Mouse (Mus musculus) embryonic facial prominence, embryonic 15.5 days (tissue): ENCODE measurements around the gene Nlk. TPM values are rescaled to one million over a fixed set of nuclear protein-coding genes. Genes with fewer than 3 reads are reported as not detected.

Source experiments
- ATAC-seq: fragments of 200-750 bp; cut with Nextera tagmentation; 2 replicates; pipeline ENCODE4 v1.8.0; 2017; ENCODE audit warnings: low read depth, moderate TSS enrichment; ENCODE audit not compliant: insufficient number of reproducible peaks, low FRiP score, low TSS enrichment
- H3K27ac ChIP-seq: fragments of 300-500 bp; sonication (generic); replicated peaks from 2 replicates; pipeline ENCODE4 v1.5.1; 2015; ENCODE audit warnings: mild to moderate bottlenecking, inconsistent platforms
- H3K27me3 ChIP-seq: fragments of 300-500 bp; sonication (generic); 2 replicates; pipeline ENCODE4 v1.6.1; 2015; ENCODE audit warnings: inconsistent platforms
- H3K36me3 ChIP-seq: fragments of 300-500 bp; sonication (generic); 2 replicates; pipeline ENCODE4 v1.6.1; 2015; ENCODE audit warnings: mild to moderate bottlenecking, inconsistent platforms
- H3K4me1 ChIP-seq: fragments of 300-500 bp; sonication (generic); 2 replicates; pipeline ENCODE4 v1.6.1; 2015; ENCODE audit warnings: inconsistent platforms
- H3K4me2 ChIP-seq: fragments of 300-500 bp; sonication (generic); replicated peaks from 2 replicates; pipeline ENCODE4 v1.6.1; 2015; ENCODE audit warnings: mild to moderate bottlenecking, inconsistent platforms
- H3K4me3 ChIP-seq: fragments of 300-500 bp; sonication (generic); replicated peaks from 2 replicates; pipeline ENCODE4 v1.5.1; 2015; ENCODE audit warnings: mild to moderate bottlenecking, inconsistent platforms
- H3K9ac ChIP-seq: fragments of 300-500 bp; sonication (generic); 2 replicates; pipeline ENCODE4 v1.6.1; 2015; ENCODE audit warnings: inconsistent platforms
- H3K9me3 ChIP-seq: fragments of 300-500 bp; sonication (generic); replicated peaks from 2 replicates; pipeline ENCODE4 v1.6.1; 2016; ENCODE audit warnings: inconsistent platforms
- WGBS: fragments of 180-500 bp; shearing (Covaris S2); methylation state at CpG from one replicate; pipeline ENCODE4 v1.1.7; 2015; 5-methylcytosine and 5-hydroxymethylcytosine counted together
- polyA plus RNA-seq: library from polyadenylated mRNA; unstranded; fragments of >200 nt; fragmentation: Nextera tagmentation; extraction: Ambion mirVana; gene quantifications from 2 replicates; pipeline ENCODE4 v1.2.1, GENCODE M21; 2015

Gene Nlk
- polyA plus RNA-seq, 1 experiment from 2014 or later = 12.3 TPM

DNA sequence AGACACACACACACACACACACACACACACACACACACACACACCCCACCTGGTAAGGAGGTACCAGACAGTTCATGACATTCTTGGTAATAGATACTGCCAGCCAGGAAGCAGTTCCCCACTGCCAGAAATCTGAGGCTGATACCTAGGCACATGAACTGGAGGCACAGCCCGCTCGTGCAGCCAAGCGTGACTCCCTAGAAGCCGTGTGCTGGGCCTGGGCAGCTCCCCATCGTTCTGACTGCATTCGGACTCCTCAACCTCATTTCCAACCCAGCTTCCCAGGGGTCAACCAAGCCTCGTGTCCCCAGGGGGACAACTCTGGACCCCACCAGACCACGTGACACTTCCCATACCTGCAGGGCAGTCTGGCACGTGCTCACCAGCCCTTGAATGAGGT lies 168.5 kb downstream of the Nlk start:
- no peak for ATAC-seq
- WGBS = 80% methylated on average over 9 of the region's 9 CpGs
- Histone ChIP-seq H3K27me3 (no peaks in the 10 kb centered on the region), H3K4me2 (no peak overlapping the region), H3K36me3 (peaks cover 66% of the 10 kb centered on the region), H3K4me3 (no peak overlapping the region), H3K9ac (no peak overlapping the region), H3K4me1 (no peaks in the 10 kb centered on the region), H3K27ac (no peak overlapping the region), H3K9me3 (no peaks in the 10 kb centered on the region)

DNA sequence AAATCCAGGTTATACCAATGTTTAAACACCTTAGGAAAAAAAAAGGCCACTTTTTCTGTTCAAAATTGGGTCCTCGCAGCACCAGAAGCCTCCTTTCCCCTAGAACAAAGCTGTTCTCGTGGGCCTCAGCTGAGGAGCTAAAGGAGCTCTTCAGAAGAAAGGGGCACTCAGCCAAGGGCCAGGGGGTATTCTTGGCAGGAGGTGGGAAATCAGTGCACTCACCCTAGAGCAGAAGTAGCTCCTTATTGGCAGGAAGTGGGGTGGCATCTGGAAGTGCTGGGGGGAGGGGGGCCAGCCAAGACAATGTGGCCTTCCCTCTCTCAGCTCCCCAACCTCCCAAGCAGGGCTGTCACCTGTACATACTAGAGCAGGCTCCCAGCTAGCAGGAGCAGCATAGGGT lies 172.3 kb downstream of the Nlk start:
- no peak for ATAC-seq
- no peak overlapping the region for H3K27ac ChIP-seq

DNA sequence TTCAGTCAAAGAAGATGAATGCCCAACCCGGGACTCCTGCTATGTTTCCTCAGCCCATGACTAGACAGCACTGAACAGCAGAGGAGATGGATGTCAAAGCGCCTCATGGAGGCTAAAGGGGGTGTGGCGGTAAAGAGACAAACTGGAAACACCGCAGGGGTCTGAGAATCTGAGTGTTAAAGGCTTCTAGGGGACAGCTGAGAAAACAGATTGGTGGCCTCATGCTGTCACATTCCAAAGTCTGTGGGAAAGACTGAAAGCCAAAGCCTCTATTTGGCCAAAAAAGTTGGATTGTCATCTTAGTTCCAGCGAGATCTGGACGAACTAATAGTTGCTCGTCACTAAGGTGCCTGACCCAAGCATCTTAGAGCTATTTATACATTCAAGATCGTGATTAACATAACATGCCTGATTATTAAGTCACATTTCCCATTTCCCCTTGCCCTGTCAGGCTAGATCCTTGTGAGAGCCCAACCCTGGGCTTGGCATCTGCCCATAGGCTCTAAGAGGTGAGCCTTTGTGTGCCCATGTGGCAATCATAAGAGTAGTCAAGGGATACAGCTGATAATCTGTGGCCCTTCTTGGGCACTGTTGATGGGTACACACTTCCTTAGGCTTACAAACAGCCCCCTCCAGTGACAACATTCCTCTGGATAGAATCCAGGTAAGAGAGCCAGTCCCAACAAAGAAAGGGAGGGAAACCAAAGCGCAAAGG lies 173.8 kb downstream of the Nlk start:
- Histone ChIP-seq H3K27ac (0 out of 2 replicates have a peak overlapping the region, but pooled peaks have one; percentile 17), H3K9me3 (no peaks in the 10 kb centered on the region), H3K4me2 (no peak overlapping the region), H3K27me3 (no peaks in the 10 kb centered on the region), H3K36me3 (peaks cover 99% of the 10 kb centered on the region), H3K9ac (no peak overlapping the region), H3K4me1 (no peaks in the 10 kb centered on the region), H3K4me3 (no peak overlapping the region)
- 85% methylated on average over 9 of the region's 9 CpGs for WGBS
- no peak for ATAC-seq

More for the DNA sequence above, 172.3 kb downstream of the Nlk start:
- 67% methylated on average over 2 of the region's 2 CpGs for WGBS
- no peaks in the 10 kb centered on the region for H3K27me3 ChIP-seq
- H3K4me3 ChIP-seq = no peak overlapping the region
- no peak overlapping the region for H3K4me2 ChIP-seq
- H3K36me3 ChIP-seq = peaks cover 97% of the 10 kb centered on the region
- H3K4me1 ChIP-seq = no peaks in the 10 kb centered on the region
- H3K9ac ChIP-seq = no peak overlapping the region
- no peaks in the 10 kb centered on the region for H3K9me3 ChIP-seq

GRCm38 (mm10) chr11:78522481-78522997 lies 174.6 kb downstream of the Nlk start:
- no peaks in the 10 kb centered on the region for H3K4me1 ChIP-seq
- H3K27ac ChIP-seq = no peak overlapping the region
- no peak for ATAC-seq
- WGBS = 95% methylated on average over 1 of the region's 1 CpGs
- H3K36me3 ChIP-seq = peaks cover 99% of the 10 kb centered on the region
- no peak overlapping the region for H3K4me3 ChIP-seq
- no peak overlapping the region for H3K4me2 ChIP-seq
- H3K27me3 ChIP-seq = no peaks in the 10 kb centered on the region
- no peak overlapping the region for H3K9ac ChIP-seq
- H3K9me3 ChIP-seq = no peaks in the 10 kb centered on the region

DNA sequence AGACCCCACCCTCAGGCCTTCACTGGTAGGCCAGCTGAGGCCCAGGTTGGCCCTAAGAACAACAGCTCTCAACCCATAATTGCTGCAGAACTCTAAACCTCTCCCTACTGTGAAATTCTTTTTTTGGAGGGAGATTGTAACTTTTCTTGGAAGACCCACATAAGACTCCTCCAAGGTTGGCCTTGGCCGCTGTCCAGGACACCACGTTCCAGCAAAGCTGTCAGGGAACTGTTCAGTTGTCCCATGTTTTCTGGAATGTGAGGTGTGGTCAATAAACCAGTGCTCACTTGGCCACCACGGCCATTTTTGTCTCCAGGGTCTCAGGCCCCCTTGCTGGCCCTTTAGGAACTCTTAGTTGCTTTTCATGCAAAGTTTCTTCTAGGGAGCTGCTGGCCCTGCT lies 175.3 kb downstream of the Nlk start:
- Histone ChIP-seq H3K9ac (no peak overlapping the region), H3K9me3 (no peaks in the 10 kb centered on the region), H3K4me1 (no peaks in the 10 kb centered on the region), H3K27me3 (no peaks in the 10 kb centered on the region), H3K4me3 (no peak overlapping the region), H3K27ac (no peak overlapping the region), H3K36me3 (peaks cover 95% of the 10 kb centered on the region), H3K4me2 (no peak overlapping the region)
- WGBS = 85% methylated on average over 3 of the region's 3 CpGs
- no peak for ATAC-seq

DNA sequence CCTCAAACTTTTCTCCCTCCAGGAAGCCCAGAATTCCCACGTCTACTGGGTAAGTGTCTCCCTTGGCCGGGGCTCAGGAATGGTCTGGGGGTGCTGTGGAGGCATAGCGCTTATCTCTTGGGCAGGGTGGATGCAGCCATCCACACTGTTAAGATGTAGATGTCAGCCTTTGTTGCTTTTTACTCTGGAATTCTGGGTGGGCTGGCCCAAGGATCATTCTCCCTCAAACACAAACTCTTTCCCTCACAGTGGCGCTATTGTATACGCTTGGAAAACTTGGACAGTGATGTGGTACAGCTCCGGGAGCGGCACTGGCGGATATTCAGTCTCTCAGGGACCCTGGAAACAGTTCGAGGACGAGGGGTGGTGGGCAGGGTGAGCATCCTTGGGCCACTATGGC lies 178.2 kb downstream of the Nlk start:
- 90% methylated on average over 10 of the region's 10 CpGs for WGBS

More for the DNA sequence above, 178.2 kb downstream of the Nlk start:
- Histone ChIP-seq H3K9me3 (no peaks in the 10 kb centered on the region), H3K27me3 (no peaks in the 10 kb centered on the region), H3K36me3 (peaks cover 94% of the 10 kb centered on the region), H3K4me2 (no peak overlapping the region), H3K27ac (no peak overlapping the region), H3K4me3 (no peak overlapping the region), H3K4me1 (no peaks in the 10 kb centered on the region), H3K9ac (no peak overlapping the region)
- no peak for ATAC-seq

Other genes with a start within 250 kb of the Nlk start
- 15.5 and 19.0 TPM in 2 replicates for gene Slc46a1, start 231.7 kb downstream of the Nlk start, polyA plus RNA-seq
- gene Sarm1, start 199.6 kb downstream of the Nlk start, polyA plus RNA-seq = 2.3 and 2.5 TPM in 2 replicates
- 2.0 and 4.4 TPM in 2 replicates for gene Vtn, start 198.3 kb downstream of the Nlk start, polyA plus RNA-seq
- 0.17 TPM in 1 of 2 replicates, not detected in the other for gene Sebox, start 193.9 kb downstream of the Nlk start, polyA plus RNA-seq
- 41.5 and 45.1 TPM in 2 replicates for gene Tmem199, start 185.2 kb downstream of the Nlk start, polyA plus RNA-seq
- gene Poldip2, start 185.2 kb downstream of the Nlk start, polyA plus RNA-seq = 167 and 170 TPM in 2 replicates
- 79.6 and 80.7 TPM in 2 replicates for gene Tnfaip1, start 161.0 kb downstream of the Nlk start, polyA plus RNA-seq
- 187 TPM in 2 replicates for gene Ift20, start 161.0 kb downstream of the Nlk start, polyA plus RNA-seq
- 73.4 and 73.5 TPM in 2 replicates for gene Tmem97, start 146.6 kb downstream of the Nlk start, polyA plus RNA-seq
- 39.8 and 41.9 TPM in 2 replicates for gene Ccnq, start 54.4 kb upstream of the Nlk start, polyA plus RNA-seq
- gene Lyrm9, start 129.2 kb upstream of the Nlk start, polyA plus RNA-seq = 10.7 and 12.5 TPM in 2 replicates
- gene Nos2, start 223.4 kb upstream of the Nlk start, polyA plus RNA-seq = 1.2 and 2.1 TPM in 2 replicates